Mouse (Mus musculus) small intestine, adult 10 weeks (tissue): Measurements from ENCODE around the gene Ep400. TPM values are rescaled to one million over a fixed set of nuclear protein-coding genes. Genes with fewer than 3 reads are reported as not detected.

Source experiments
- polyA plus RNA-seq: library from polyadenylated mRNA; stranded (reverse); fragments of 350-450 nt; fragmentation: Illumina TruSeq; extraction: RNeasy Lipid Tissue Mini Kit (QIAGEN cat#74804); gene quantifications from one replicate; pipeline ENCODE4 v1.2.3, GENCODE M21; 2014; ENCODE audit warnings: low replicate concordance

Gene Ep400
- polyA plus RNA-seq, result 11.1 TPM

DNA sequence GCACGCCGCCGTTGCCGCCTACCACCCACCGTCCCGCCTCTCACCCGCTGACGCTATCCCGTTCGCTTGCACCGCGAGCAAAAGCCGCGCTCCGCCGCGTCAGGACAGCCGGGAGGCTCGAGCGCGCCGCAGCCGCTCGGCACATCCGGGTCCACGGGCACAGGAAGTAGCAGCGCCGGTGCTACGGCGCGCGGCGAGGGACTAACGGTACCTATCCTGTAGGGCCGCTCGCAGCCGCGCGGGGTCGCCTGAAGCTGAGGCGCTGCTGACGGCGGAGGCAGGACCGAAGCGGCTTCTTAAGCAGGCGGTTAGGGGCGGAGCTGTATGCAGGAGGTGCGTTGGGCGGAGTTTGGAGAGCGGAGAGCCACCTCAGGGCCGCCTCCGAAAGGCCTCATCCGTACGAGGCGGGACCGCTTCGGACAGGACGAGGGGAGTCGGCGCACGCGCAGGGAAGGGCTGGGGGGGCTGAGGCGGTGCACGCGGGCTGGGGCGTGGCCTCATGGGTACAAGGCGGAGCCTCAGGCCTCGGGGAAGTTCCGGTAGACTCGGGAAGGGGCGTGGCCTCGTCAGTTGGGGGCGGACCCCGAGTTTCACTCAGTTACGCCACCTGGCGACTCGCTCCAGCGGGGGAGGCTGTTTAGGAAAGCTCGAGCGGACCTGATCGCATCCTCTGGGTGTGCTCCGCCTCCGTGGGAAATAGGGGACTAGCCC, at the start of gene Ep400:
Ep400 (minus strand) TSS at position 270 of the 711 bp plus-strand sequence.

GRCm38 (mm10) chr5:110809667-110810325, 39.3 kb upstream of the Ep400 start, which contains the start of gene Ulk1:
Gene Ulk1, minus strand, starts transcription at chr5:110810097.

GRCm38 (mm10) chr5:110779998-110780760, 9.7 kb upstream of the Ep400 start, which contains the start of gene Pus1:
Gene Pus1, minus strand, starts transcription at chr5:110780659.

GRCm38 (mm10) chr5:110652719-110653648, 117.5 kb downstream of the Ep400 start, which contains the start of the genes Noc4l and Ddx51:
Gene Noc4l, minus strand, starts transcription at chr5:110653417.
Gene Ddx51, plus strand, starts transcription at chr5:110653451.

Other genes with a start within 250 kb of the Ep400 start
- gene Galnt9, start 226.4 kb downstream of the Ep400 start, polyA plus RNA-seq, result not detected
- 1.0 TPM for gene Noc4l, start 117.3 kb downstream of the Ep400 start, polyA plus RNA-seq
- gene Ddx51, start 117.3 kb downstream of the Ep400 start, polyA plus RNA-seq, result 2.6 TPM
- 0.30 TPM for gene Pus1, start 9.9 kb upstream of the Ep400 start, polyA plus RNA-seq
- 3.7 TPM for gene Ulk1, start 39.4 kb upstream of the Ep400 start, polyA plus RNA-seq
- 38.6 TPM for gene Hscb, start 69.1 kb upstream of the Ep400 start, polyA plus RNA-seq
- 19.2 TPM for gene Chek2, start 69.3 kb upstream of the Ep400 start, polyA plus RNA-seq
- 0.37 TPM for gene Ttc28, start 109.1 kb upstream of the Ep400 start, polyA plus RNA-seq